Comparison of ENCODE assay signal across 14 mouse cellular contexts in genomic region chr17:14166746-14167432, GRCm38 (mm10). TPM values are rescaled to one million over a fixed set of nuclear protein-coding genes. Genes with fewer than 3 reads are reported as not detected.
DNase-seq lines count a peak whose midpoint lies in the region; ATAC-seq and TF ChIP-seq lines count a peak whose summit lies in the region.
"Had no signal": no experiment of that assay in that cellular context is flagged by ENCODE, and none has a peak within 500 bp of the region (broad histone marks: within the 10 kb centered on the region; RNA-seq: fewer than 3 reads in every experiment).

No protein-coding gene starts in this region.

- no peak overlapping the region for H3K9ac ChIP-seq in lung, embryonic 14.5 days
- no peak overlapping the region for H3K9ac ChIP-seq in liver, postnatal 0 days (replicated peaks)
- H3K9ac ChIP-seq: heart, embryonic 13.5 days; hindbrain, embryonic 15.5 days had no signal

- no peak for TF ChIP-seq EP300 in liver, postnatal 0 days (IDR thresholded peaks at IDR 0.05; ENCODE audit: low read depth)

- no peak overlapping the region for H3K4me3 ChIP-seq in lung, embryonic 14.5 days (ENCODE audit: low read depth, low read length)
- no peak overlapping the region for H3K4me3 ChIP-seq in liver, postnatal 0 days (ENCODE audit: low read depth, low read length)
- H3K4me3 ChIP-seq: embryonic facial prominence, embryonic 10.5 days; heart, embryonic 13.5 days; hindbrain, embryonic 15.5 days; limb, embryonic 10.5 days had no signal

- no peaks in the 10 kb centered on the region for H3K9me3 ChIP-seq in lung, embryonic 14.5 days (ENCODE audit: low read depth, low read length)
- no peaks in the 10 kb centered on the region for H3K9me3 ChIP-seq in liver, postnatal 0 days (ENCODE audit: low read length)
- H3K9me3 ChIP-seq: embryonic facial prominence, embryonic 10.5 days; heart, embryonic 13.5 days; hindbrain, embryonic 15.5 days; limb, embryonic 10.5 days had no signal

- DNase-seq in adrenal gland, postnatal 14 days = peak; percentile 25
- no peak for DNase-seq in adrenal gland, adult 8-10 months
- DNase-seq in lung, embryonic 14.5 days = no peak
- DNase-seq in lung, postnatal 14 days = no peak
- peak; percentile 41 for DNase-seq in R1 (ENCODE audit: low read depth, low spot score)
- no peak for DNase-seq in liver, postnatal 0 days
- DNase-seq in Muller cell, postnatal 12 days (ENCODE audit: inconsistent ontology term) = no peak
- DNase-seq: cerebellum, adult 9-10 months had no signal

- H3K27me3 ChIP-seq in lung, embryonic 14.5 days (ENCODE audit: insufficient read depth, low read length) = no peaks in the 10 kb centered on the region
- no peaks in the 10 kb centered on the region for H3K27me3 ChIP-seq in liver, postnatal 0 days (ENCODE audit: insufficient read depth, low read length)
- H3K27me3 ChIP-seq: hindbrain, embryonic 15.5 days had no signal

- H3K27ac ChIP-seq in lung, embryonic 14.5 days (ENCODE audit: low read depth) = no peak overlapping the region
- peak overlapping the region; percentile 72 for H3K27ac ChIP-seq in liver, postnatal 0 days (ENCODE audit: low read depth)
- H3K27ac ChIP-seq: embryonic facial prominence, embryonic 10.5 days; heart, embryonic 13.5 days; limb, embryonic 10.5 days; macrophage had no signal

- TF ChIP-seq CTCF in lung, embryonic 14.5 days (IDR thresholded peaks at IDR 0.05; ENCODE audit: low read depth) = no peak
- TF ChIP-seq CTCF in liver, postnatal 0 days (IDR thresholded peaks at IDR 0.05; ENCODE audit: low read depth) = no peak

- peaks cover 33% of the 10 kb centered on the region for H3K4me1 ChIP-seq in lung, embryonic 14.5 days (ENCODE audit: insufficient read depth)
- H3K4me1 ChIP-seq in liver, postnatal 0 days (ENCODE audit: insufficient read depth) = peaks cover 21% of the 10 kb centered on the region

- no peak overlapping the region for H3K4me2 ChIP-seq in lung, embryonic 14.5 days
- H3K4me2 ChIP-seq in liver, postnatal 0 days (ENCODE audit: low read depth, low read length) = no peak overlapping the region
- H3K4me2 ChIP-seq: heart, embryonic 13.5 days; hindbrain, embryonic 15.5 days had no signal

- WGBS in lung, embryonic 14.5 days = 45% methylated on average over 6 of the region's 6 CpGs
- 45% methylated on average over 6 of the region's 6 CpGs for WGBS in liver, postnatal 0 days (ENCODE audit: insufficient replicate concordance)

- ATAC-seq in lung, embryonic 14.5 days (ENCODE audit: insufficient read depth) = 0 out of 2 replicates have a peak, but pooled peaks have one; percentile 15
- no peak for ATAC-seq in liver, postnatal 0 days
- no peak for ATAC-seq in megakaryocyte progenitor cell, adult 5-6 weeks (replicated peaks; ENCODE audit: poor library complexity)

- H3K36me3 ChIP-seq in lung, embryonic 14.5 days (ENCODE audit: insufficient read depth) = no peaks in the 10 kb centered on the region
- H3K36me3 ChIP-seq in liver, postnatal 0 days (replicated peaks; ENCODE audit: insufficient read depth, low read length) = no peaks in the 10 kb centered on the region
- H3K36me3 ChIP-seq: embryonic facial prominence, embryonic 10.5 days; heart, embryonic 13.5 days; hindbrain, embryonic 15.5 days; limb, embryonic 10.5 days had no signal

RNA-seq across cellular contexts. Expression of gene Dact2, which starts 37.2 kb away (rescaled TPM):
- total RNA-seq in adrenal gland, postnatal 14 days (2021) = 1.4 and 2.0 TPM in 2 replicates
- 1 to 10 TPM in 2 of 4 experiments, under 1 TPM in 2; 0.59 to 1.4 (median 1.1) TPM for total RNA-seq in adrenal gland, adult 8-10 months (2022)
- polyA plus RNA-seq in lung, embryonic 14.5 days (2014; fragmentation: Nextera tagmentation; extraction: Ambion mirVana) = 4.2 and 7.5 TPM in 2 replicates
- polyA plus RNA-seq in liver, postnatal 0 days (2015; fragmentation: Nextera tagmentation; extraction: Ambion mirVana) = 2.4 and 3.4 TPM in 2 replicates
- not detected in 2 replicates for total RNA-seq in megakaryocyte progenitor cell, adult 5-6 weeks (2015)
- total RNA-seq in megakaryocyte progenitor cell, adult 5-6 weeks (2017) = not detected in 2 replicates
- polyA plus RNA-seq: macrophage had no signal

Comparison
In these comparisons a context has a peak if more than half of its experiments do, and no peak if none do; other contexts are left out.
1. DNase-seq: peak in adrenal gland, postnatal 14 days (single experiment) and R1 (single experiment); none in adrenal gland, adult 8-10 months (single experiment), lung, embryonic 14.5 days (single experiment), lung, postnatal 14 days (single experiment), liver, postnatal 0 days (single experiment) and Muller cell, postnatal 12 days (single experiment).